Mouse (Mus musculus): ENCODE measurements around the gene Prpf4. TPM values are rescaled to one million over a fixed set of nuclear protein-coding genes. Genes with fewer than 3 reads are reported as not detected.
A peak's percentile ranks its signal among the peaks of the same experiment; 100 is the strongest.

Gene Prpf4
- polyA plus RNA-seq, 1 experiment from 2014 or later: 35.7 TPM

DNA sequence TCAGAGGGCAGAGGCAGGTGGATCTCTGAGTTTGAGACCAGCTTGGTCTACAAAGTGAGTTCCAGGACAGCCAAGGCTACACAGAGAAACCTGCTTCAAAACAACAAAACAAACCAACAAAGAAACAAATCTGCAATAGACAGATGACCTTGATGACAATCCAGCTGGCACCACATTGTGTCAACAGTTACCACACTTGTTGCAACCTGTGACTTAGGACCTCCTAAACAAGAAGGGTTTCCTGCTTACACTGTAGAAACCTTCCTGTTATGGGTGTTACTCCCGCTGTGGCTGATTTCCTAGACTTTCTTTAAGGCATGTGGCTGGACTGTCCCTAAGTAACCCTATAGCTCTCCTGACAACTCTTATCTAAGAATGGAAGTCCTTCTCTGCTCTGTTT lies 12.8 kb upstream of the Prpf4 start:
- Histone ChIP-seq H3K4me2 (ENCODE audit: low read depth, low read length, severe bottlenecking) (no peak overlapping the region), H3K4me1 (replicated peaks; ENCODE audit: control insufficient read depth, insufficient read depth, low read length) (no peaks in the 10 kb centered on the region), H3K36me3 (ENCODE audit: control insufficient read depth, insufficient read depth, low read length) (peaks cover 12% of the 10 kb centered on the region; the same call in 1 of the 2 replicates), H3K9ac (ENCODE audit: low read length) (no peak overlapping the region), H3K27me3 (ENCODE audit: control insufficient read depth, insufficient read depth, low read length) (no peaks in the 10 kb centered on the region), H3K4me3 (ENCODE audit: low read depth, low read length) (no peak overlapping the region), H3K9me3 (ENCODE audit: control insufficient read depth, low read length) (no peaks in the 10 kb centered on the region), H3K27ac (ENCODE audit: low read depth, low read length) (no peak overlapping the region)
- ATAC-seq (replicated peaks; ENCODE audit: low FRiP score) (no peak), DNase-seq (ENCODE audit: low spot score) (no peak)
- WGBS: 97% methylated on average over 1 of the region's 1 CpGs

DNA sequence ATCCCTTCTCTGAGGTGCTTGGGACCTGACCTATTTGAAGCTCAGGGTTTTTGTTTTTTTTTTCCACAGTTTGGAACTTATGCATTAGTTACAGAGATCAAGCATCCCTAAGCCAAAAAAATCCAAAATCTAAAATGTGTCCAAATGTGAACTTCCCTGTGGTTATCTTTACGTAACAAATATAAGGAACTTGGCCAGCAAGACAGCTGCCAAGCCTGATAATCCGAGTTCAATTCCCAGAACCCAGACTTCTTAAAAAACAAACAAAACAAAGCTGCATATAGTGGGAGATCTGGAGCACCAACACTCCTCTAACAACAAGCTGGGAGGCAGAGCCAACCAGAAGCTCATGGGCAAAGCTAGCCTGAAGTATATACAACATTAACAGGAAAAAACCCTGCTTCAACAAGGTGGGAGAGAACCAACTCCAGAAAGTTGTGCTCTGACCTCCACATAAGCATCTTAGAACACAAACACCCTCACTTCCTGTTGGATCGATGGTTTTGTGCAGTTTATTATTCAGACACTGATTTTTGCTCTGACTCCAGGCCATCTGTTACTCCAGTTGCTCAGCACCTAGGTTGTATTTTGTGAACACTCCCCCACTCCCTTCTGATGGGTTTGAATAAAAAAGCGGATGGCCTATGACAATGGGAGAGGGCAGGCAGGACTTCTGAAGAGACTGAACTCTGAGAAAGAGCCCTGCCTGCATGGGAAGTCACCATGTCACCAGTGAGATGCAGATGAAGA lies 10.8 kb upstream of the Prpf4 start:
- Histone ChIP-seq H3K4me3 (ENCODE audit: low read depth, low read length) (no peak overlapping the region), H3K9me3 (ENCODE audit: control insufficient read depth, low read length) (no peaks in the 10 kb centered on the region), H3K27me3 (ENCODE audit: control insufficient read depth, insufficient read depth, low read length) (no peaks in the 10 kb centered on the region), H3K27ac (ENCODE audit: low read depth, low read length) (no peak overlapping the region), H3K4me2 (ENCODE audit: low read depth, low read length, severe bottlenecking) (no peak overlapping the region), H3K36me3 (ENCODE audit: control insufficient read depth, insufficient read depth, low read length) (peaks cover 12% of the 10 kb centered on the region; the same call in 1 of the 2 replicates), H3K4me1 (replicated peaks; ENCODE audit: control insufficient read depth, insufficient read depth, low read length) (no peaks in the 10 kb centered on the region), H3K9ac (ENCODE audit: low read length) (no peak overlapping the region)
- DNase-seq (ENCODE audit: low spot score) (no peak), ATAC-seq (replicated peaks; ENCODE audit: low FRiP score) (no peak)
- 89% methylated on average over 4 of the region's 4 CpGs for WGBS

DNA sequence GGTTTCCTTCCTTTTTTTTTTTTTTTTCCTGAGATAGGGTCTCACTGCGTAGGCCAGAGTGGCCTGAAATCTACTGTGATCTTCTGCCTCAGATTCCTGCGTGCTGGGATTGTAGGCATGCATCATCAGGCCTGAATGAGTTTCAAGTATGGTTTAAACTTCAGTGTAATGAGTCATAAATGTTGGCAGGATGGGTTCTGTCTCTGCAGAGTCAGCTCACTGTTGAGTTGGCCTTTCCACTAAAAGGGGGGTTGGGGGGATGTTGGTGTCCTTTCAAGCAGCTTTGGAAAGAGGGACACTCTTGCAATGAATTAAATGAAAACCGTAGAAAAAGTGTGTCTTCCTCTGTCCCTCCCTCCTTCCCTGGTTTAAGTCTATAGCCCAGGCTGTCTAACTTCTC lies 9.6 kb upstream of the Prpf4 start:
- 96% methylated on average over 3 of the region's 3 CpGs for WGBS
- H3K4me2 ChIP-seq (ENCODE audit: low read depth, low read length, severe bottlenecking): no peak overlapping the region
- H3K9ac ChIP-seq (ENCODE audit: low read length): no peak overlapping the region
- no peak overlapping the region for H3K27ac ChIP-seq (ENCODE audit: low read depth, low read length)
- H3K4me3 ChIP-seq (ENCODE audit: low read depth, low read length): no peak overlapping the region
- H3K36me3 ChIP-seq (ENCODE audit: control insufficient read depth, insufficient read depth, low read length): peaks cover 12% of the 10 kb centered on the region; the same call in 1 of the 2 replicates
- DNase-seq (ENCODE audit: low spot score): no peak
- H3K9me3 ChIP-seq (ENCODE audit: control insufficient read depth, low read length): no peaks in the 10 kb centered on the region
- no peak for ATAC-seq (replicated peaks; ENCODE audit: low FRiP score)
- H3K27me3 ChIP-seq (ENCODE audit: control insufficient read depth, insufficient read depth, low read length): no peaks in the 10 kb centered on the region
- no peaks in the 10 kb centered on the region for H3K4me1 ChIP-seq (replicated peaks; ENCODE audit: control insufficient read depth, insufficient read depth, low read length)

DNA sequence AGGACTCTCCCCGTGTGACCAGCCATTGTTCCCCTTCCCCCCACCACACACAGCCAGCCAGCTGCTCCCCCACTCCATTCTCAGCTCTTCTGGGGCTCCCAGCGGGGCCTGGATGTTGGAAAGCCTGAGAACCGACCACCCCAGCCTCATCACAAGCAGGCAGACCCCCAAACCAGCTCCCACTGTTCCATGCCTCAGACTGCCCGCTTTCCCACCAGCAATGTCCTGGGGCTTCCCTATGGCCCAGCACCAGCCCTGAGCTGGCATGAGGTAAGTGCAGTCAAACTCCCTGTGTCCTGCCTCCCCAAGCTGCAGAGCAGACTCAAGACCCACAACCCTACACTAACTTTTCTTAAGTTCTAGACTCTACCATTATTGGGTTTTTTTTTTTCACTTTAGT lies 2.5 kb upstream of the Prpf4 start:
- no peak overlapping the region for H3K4me3 ChIP-seq (ENCODE audit: low read depth, low read length)
- H3K4me1 ChIP-seq (replicated peaks; ENCODE audit: control insufficient read depth, insufficient read depth, low read length): peaks cover 5% of the 10 kb centered on the region
- WGBS: 89% methylated on average over 4 of the region's 4 CpGs
- no peak overlapping the region for H3K4me2 ChIP-seq (ENCODE audit: low read depth, low read length, severe bottlenecking)
- H3K9me3 ChIP-seq (ENCODE audit: control insufficient read depth, low read length): no peaks in the 10 kb centered on the region
- no peaks in the 10 kb centered on the region; the same call in 1 of the 2 replicates for H3K36me3 ChIP-seq (ENCODE audit: control insufficient read depth, insufficient read depth, low read length)
- H3K27me3 ChIP-seq (ENCODE audit: control insufficient read depth, insufficient read depth, low read length): no peaks in the 10 kb centered on the region
- H3K9ac ChIP-seq (ENCODE audit: low read length): no peak overlapping the region
- no peak overlapping the region for H3K27ac ChIP-seq (ENCODE audit: low read depth, low read length)
- ATAC-seq (replicated peaks; ENCODE audit: low FRiP score) (no peak), DNase-seq (ENCODE audit: low spot score) (no peak)

DNA sequence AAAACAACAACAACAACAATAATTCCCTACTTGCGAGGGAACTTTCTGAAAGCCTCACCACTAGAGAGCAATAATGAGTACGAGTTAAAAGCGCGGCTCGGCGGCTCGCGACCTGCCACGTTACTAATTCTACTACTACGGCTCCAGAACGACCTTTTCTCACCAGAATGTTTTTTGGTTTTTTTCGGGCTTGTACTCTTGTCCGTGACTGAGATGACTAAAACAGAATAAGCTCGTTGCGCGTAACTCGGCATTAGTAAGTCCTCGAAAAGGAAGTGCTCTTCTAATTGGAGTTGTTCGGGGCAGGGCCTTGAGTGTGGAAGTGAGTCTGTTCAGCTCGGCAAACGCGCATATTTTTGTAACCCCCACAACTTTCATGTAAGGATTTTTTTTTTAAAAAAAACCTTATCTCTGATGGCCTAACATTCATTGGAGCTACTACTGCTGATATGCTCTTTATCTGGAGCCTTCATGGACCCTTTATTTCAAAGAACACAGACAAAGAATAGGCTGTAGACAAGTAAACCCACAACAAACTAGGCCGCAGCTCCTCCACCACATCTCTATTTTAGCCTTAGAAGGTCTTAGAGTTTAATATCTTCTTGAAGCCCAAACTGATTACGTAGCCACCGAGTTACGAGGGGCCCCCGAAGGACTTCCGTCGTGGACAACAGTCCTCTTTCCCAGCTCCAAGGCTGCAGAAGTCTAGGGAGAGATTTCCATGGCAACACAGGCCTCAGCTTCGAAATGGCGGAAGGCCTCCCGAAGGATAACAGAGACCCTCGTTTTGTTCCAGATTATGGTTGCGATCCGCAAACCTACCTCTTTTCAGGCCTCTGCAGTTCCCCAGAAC lies 641 bp upstream of the Prpf4 start:
- peaks cover 4% of the 10 kb centered on the region; the same call in 1 of the 2 replicates for H3K36me3 ChIP-seq (ENCODE audit: control insufficient read depth, insufficient read depth, low read length)
- under 1% methylated on average over 35 of the region's 35 CpGs for WGBS

DNA sequence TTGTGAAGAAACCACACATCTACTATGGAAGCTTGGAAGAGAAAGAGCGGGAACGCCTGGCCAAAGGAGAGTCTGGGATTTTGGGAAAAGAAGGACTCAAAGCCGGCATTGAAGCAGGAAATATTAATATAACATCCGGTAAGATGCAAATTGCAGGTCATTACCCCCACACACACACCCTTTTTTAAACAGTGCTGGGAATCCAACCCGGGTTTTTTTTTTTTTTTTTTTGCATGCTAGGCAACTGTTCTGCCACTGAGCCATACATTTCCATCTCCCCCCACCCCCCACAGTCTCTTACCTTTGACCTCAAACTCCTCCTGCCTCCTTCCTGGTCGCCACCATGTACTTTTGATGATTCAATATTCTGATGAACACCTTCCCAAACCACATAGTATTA lies 1.0 kb downstream of the Prpf4 start:
- Histone ChIP-seq H3K9me3 (ENCODE audit: control insufficient read depth, low read length) (no peaks in the 10 kb centered on the region), H3K4me1 (replicated peaks; ENCODE audit: control insufficient read depth, insufficient read depth, low read length) (peaks cover 5% of the 10 kb centered on the region), H3K27ac (ENCODE audit: low read depth, low read length) (no peak overlapping the region), H3K4me2 (ENCODE audit: low read depth, low read length, severe bottlenecking) (peak overlapping the region; percentile 74), H3K27me3 (ENCODE audit: control insufficient read depth, insufficient read depth, low read length) (no peaks in the 10 kb centered on the region), H3K36me3 (ENCODE audit: control insufficient read depth, insufficient read depth, low read length) (peaks cover 4% of the 10 kb centered on the region; the same call in 1 of the 2 replicates), H3K4me3 (ENCODE audit: low read depth, low read length) (peak overlapping the region; percentile 75), H3K9ac (ENCODE audit: low read length) (peak overlapping the region; percentile 88)
- DNase-seq (ENCODE audit: low spot score): no peak
- 50% methylated on average over 6 of the region's 6 CpGs for WGBS
- no peak for ATAC-seq (replicated peaks; ENCODE audit: low FRiP score)

More for the DNA sequence above, 641 bp upstream of the Prpf4 start:
- Histone ChIP-seq H3K4me3 (ENCODE audit: low read depth, low read length) (peak overlapping the region; percentile 75), H3K9ac (ENCODE audit: low read length) (peak overlapping the region; percentile 88), H3K4me1 (replicated peaks; ENCODE audit: control insufficient read depth, insufficient read depth, low read length) (peaks cover 5% of the 10 kb centered on the region), H3K4me2 (ENCODE audit: low read depth, low read length, severe bottlenecking) (peak overlapping the region; percentile 48), H3K9me3 (ENCODE audit: control insufficient read depth, low read length) (no peaks in the 10 kb centered on the region), H3K27me3 (ENCODE audit: control insufficient read depth, insufficient read depth, low read length) (no peaks in the 10 kb centered on the region), H3K27ac (ENCODE audit: low read depth, low read length) (peak overlapping the region; percentile 46)
- peak; percentile 62 for ATAC-seq (replicated peaks; ENCODE audit: low FRiP score)
- DNase-seq (ENCODE audit: low spot score): peak; percentile 70

DNA sequence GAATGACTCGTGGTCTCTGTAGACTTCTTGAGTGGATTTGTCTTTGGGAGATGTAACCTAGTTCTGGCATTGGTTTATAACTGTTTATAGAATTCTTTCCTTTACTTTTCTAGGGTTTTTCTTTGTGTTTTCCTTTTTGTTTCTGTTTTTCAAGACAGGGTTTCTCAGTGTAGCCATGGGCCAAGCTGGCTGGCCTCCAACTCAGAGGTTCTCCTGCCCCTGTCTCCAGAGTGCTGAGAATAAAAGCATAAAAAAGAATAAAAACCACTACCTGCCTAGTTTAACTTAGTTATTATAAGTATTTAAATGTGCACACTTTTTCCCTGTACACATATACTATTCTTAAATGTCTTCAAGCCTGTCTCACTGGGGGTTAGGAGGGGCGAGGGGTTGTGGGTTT lies 1.7 kb downstream of the Prpf4 start:
- H3K36me3 ChIP-seq (ENCODE audit: control insufficient read depth, insufficient read depth, low read length): peaks cover 5% of the 10 kb centered on the region; the same call in 1 of the 2 replicates
- H3K27me3 ChIP-seq (ENCODE audit: control insufficient read depth, insufficient read depth, low read length): no peaks in the 10 kb centered on the region
- H3K4me1 ChIP-seq (replicated peaks; ENCODE audit: control insufficient read depth, insufficient read depth, low read length): peaks cover 5% of the 10 kb centered on the region
- no peak overlapping the region for H3K27ac ChIP-seq (ENCODE audit: low read depth, low read length)
- no peaks in the 10 kb centered on the region for H3K9me3 ChIP-seq (ENCODE audit: control insufficient read depth, low read length)
- H3K4me3 ChIP-seq (ENCODE audit: low read depth, low read length): no peak overlapping the region; the same call in 1 of the 2 replicates
- peak overlapping the region; percentile 74 for H3K4me2 ChIP-seq (ENCODE audit: low read depth, low read length, severe bottlenecking)
- ATAC-seq (replicated peaks; ENCODE audit: low FRiP score): no peak
- H3K9ac ChIP-seq (ENCODE audit: low read length): no peak overlapping the region
- DNase-seq (ENCODE audit: low spot score): no peak
- 89% methylated on average over 2 of the region's 2 CpGs for WGBS

DNA sequence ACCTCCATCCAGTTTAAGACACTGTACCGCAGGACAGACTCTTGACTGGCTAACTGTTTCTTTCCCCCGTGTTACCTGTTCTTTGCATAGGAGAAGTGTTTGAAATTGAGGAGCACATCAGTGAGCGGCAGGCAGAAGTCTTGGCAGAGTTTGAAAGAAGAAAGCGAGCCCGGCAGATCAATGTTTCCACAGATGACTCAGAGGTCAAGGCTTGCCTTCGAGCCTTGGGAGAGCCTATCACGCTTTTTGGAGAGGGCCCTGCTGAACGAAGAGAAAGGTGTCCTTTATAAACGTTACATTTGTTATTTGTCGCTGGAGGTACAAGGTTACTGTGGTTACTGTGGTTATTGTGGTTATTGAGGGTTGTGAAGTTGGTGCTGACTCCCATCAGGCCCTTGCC lies 3.0 kb downstream of the Prpf4 start:
- Histone ChIP-seq H3K9me3 (ENCODE audit: control insufficient read depth, low read length) (no peaks in the 10 kb centered on the region), H3K4me2 (ENCODE audit: low read depth, low read length, severe bottlenecking) (no peak overlapping the region), H3K9ac (ENCODE audit: low read length) (no peak overlapping the region), H3K27me3 (ENCODE audit: control insufficient read depth, insufficient read depth, low read length) (no peaks in the 10 kb centered on the region), H3K27ac (ENCODE audit: low read depth, low read length) (no peak overlapping the region), H3K36me3 (ENCODE audit: control insufficient read depth, insufficient read depth, low read length) (peaks cover 8% of the 10 kb centered on the region; the same call in 1 of the 2 replicates), H3K4me1 (replicated peaks; ENCODE audit: control insufficient read depth, insufficient read depth, low read length) (peaks cover 5% of the 10 kb centered on the region), H3K4me3 (ENCODE audit: low read depth, low read length) (no peak overlapping the region)
- ATAC-seq (replicated peaks; ENCODE audit: low FRiP score) (no peak), DNase-seq (ENCODE audit: low spot score) (no peak)
- 97% methylated on average over 10 of the region's 10 CpGs for WGBS
